Mouse (Mus musculus): ENCODE measurements at regions not wholly inside any gene's neighbourhood (a gene's known extent, or its start where the extent isn't known, plus 50 kb on each side); places are given as distances from the start of the nearest gene placed in this dataset.
"Not testable (repeated sequence)": the region's sequence is repeated elsewhere in the genome, so short reads cannot be mapped to it uniquely, and the experiment has no call there.

- Histone ChIP-seq H3K36me3 (ENCODE audit: control insufficient read depth, insufficient read depth, low read length) (no peaks in the 10 kb centered on the region), H3K27me3 (ENCODE audit: control insufficient read depth, insufficient read depth, low read length) (0 out of 2 replicates have a peak, but pooled peaks cover 3% of the 10 kb centered on the region), H3K9ac (ENCODE audit: low read depth, low read length) (peak overlapping the region; percentile 40; the same call in 1 of the 2 replicates), H3K9me3 (ENCODE audit: control insufficient read depth, low read length) (no peaks in the 10 kb centered on the region), H3K4me3 (ENCODE audit: low read length) (no peak overlapping the region; the same call in 1 of the 2 replicates), H3K4me2 (replicated peaks; ENCODE audit: low read depth, low read length) (peak overlapping the region; percentile 34; the same call in 1 of the 2 replicates), H3K4me1 (ENCODE audit: control insufficient read depth, insufficient read depth, low read length) (peaks cover 19% of the 10 kb centered on the region), H3K27ac (ENCODE audit: low read depth, low read length) (peak overlapping the region; percentile 65; the same call in 1 of the 2 replicates)
- peak; percentile 80 for ATAC-seq (ENCODE audit: low FRiP score, low TSS enrichment)
- WGBS = 20% methylated on average over 18 of the region's 18 CpGs
Observed at GRCm38 (mm10) chr8:26627191-26627891, 349.8 kb upstream of the Zfp703 start.

GRCm38 (mm10) chr8:26630544-26630943 lies 346.6 kb upstream of the Zfp703 start:
- Histone ChIP-seq H3K27me3 (ENCODE audit: control insufficient read depth, insufficient read depth, low read length) (0 out of 2 replicates have a peak, but pooled peaks cover 3% of the 10 kb centered on the region), H3K4me2 (replicated peaks; ENCODE audit: low read depth, low read length) (no peak overlapping the region), H3K4me1 (ENCODE audit: control insufficient read depth, insufficient read depth, low read length) (peaks cover 13% of the 10 kb centered on the region), H3K9ac (ENCODE audit: low read depth, low read length) (no peak overlapping the region), H3K27ac (ENCODE audit: low read depth, low read length) (no peak overlapping the region), H3K4me3 (ENCODE audit: low read length) (no peak overlapping the region), H3K9me3 (ENCODE audit: control insufficient read depth, low read length) (no peaks in the 10 kb centered on the region), H3K36me3 (ENCODE audit: control insufficient read depth, insufficient read depth, low read length) (no peaks in the 10 kb centered on the region)
- no peak for ATAC-seq (ENCODE audit: low FRiP score, low TSS enrichment)
- WGBS = 92% methylated on average over 2 of the region's 2 CpGs

DNA sequence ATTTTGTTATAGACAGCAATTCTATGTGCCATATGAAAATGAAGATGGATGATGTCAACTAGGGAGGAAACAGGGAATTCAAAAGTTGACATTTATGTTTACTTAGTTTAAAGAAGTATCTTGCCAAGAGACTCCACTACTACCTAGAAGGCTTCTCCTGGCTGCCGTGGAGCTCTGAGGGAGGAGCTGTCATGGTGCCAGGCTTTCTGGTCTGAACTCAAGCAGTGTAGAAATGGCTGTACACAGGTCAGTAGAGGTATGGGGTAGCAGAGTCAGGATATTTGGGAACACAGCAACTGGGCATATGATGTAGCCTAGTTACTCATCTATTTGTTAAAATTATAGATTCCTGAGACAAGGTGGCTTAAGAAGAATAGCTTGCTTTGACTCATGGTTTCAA lies 341.4 kb upstream of the Zfp703 start:
- ATAC-seq (ENCODE audit: low FRiP score, low TSS enrichment) = no peak
- WGBS = 56% methylated on average over 1 of the region's 1 CpGs
- no peaks in the 10 kb centered on the region for H3K36me3 ChIP-seq (ENCODE audit: control insufficient read depth, insufficient read depth, low read length)
- H3K9me3 ChIP-seq (ENCODE audit: control insufficient read depth, low read length) = no peaks in the 10 kb centered on the region
- H3K27ac ChIP-seq (ENCODE audit: low read depth, low read length) = no peak overlapping the region
- H3K27me3 ChIP-seq (ENCODE audit: control insufficient read depth, insufficient read depth, low read length) = no peaks in the 10 kb centered on the region
- H3K4me2 ChIP-seq (replicated peaks; ENCODE audit: low read depth, low read length) = no peak overlapping the region
- no peaks in the 10 kb centered on the region for H3K4me1 ChIP-seq (ENCODE audit: control insufficient read depth, insufficient read depth, low read length)
- no peak overlapping the region for H3K4me3 ChIP-seq (ENCODE audit: low read length)
- no peak overlapping the region for H3K9ac ChIP-seq (ENCODE audit: low read depth, low read length)

GRCm38 (mm10) chr8:26645375-26645774 lies 331.8 kb upstream of the Zfp703 start:
- not testable (repeated sequence) for H3K36me3 ChIP-seq (ENCODE audit: control insufficient read depth, insufficient read depth, low read length); H3K27me3 ChIP-seq (ENCODE audit: control insufficient read depth, insufficient read depth, low read length); H3K4me2 ChIP-seq (replicated peaks; ENCODE audit: low read depth, low read length); H3K9me3 ChIP-seq (ENCODE audit: control insufficient read depth, low read length); H3K4me3 ChIP-seq (ENCODE audit: low read length); H3K27ac ChIP-seq (ENCODE audit: low read depth, low read length); H3K9ac ChIP-seq (ENCODE audit: low read depth, low read length); ATAC-seq (ENCODE audit: low FRiP score, low TSS enrichment); H3K4me1 ChIP-seq (ENCODE audit: control insufficient read depth, insufficient read depth, low read length)
- WGBS = 65% methylated on average over 7 of the region's 7 CpGs

DNA sequence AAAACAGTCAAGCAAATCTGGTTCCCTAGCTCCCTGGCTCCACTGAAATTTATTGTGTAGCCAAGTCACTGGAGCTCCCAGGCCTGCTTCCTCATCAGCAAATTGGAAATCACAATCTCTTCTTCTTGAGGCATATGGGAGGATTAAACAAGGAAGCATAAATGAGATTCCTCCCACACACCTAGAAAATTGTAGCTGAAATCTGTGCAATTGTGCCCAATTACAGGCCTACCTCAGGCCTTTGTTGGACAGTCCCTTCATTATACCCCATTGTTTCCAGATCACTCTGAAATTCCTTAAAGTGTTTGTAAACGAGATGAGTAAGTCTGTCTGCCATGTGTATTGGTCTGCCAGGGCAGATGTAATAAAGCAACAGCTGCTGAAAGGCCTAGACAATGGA lies 326.8 kb upstream of the Zfp703 start:
- no peak overlapping the region for H3K4me2 ChIP-seq (replicated peaks; ENCODE audit: low read depth, low read length)
- no peaks in the 10 kb centered on the region for H3K36me3 ChIP-seq (ENCODE audit: control insufficient read depth, insufficient read depth, low read length)
- 24% methylated on average over 1 of the region's 1 CpGs for WGBS
- no peak overlapping the region for H3K4me3 ChIP-seq (ENCODE audit: low read length)
- H3K9me3 ChIP-seq (ENCODE audit: control insufficient read depth, low read length) = no peaks in the 10 kb centered on the region
- peak overlapping the region; percentile 17; the same call in 1 of the 2 replicates for H3K27ac ChIP-seq (ENCODE audit: low read depth, low read length)
- no peak for ATAC-seq (ENCODE audit: low FRiP score, low TSS enrichment)
- H3K9ac ChIP-seq (ENCODE audit: low read depth, low read length) = no peak overlapping the region
- peaks cover 10% of the 10 kb centered on the region for H3K27me3 ChIP-seq (ENCODE audit: control insufficient read depth, insufficient read depth, low read length)
- H3K4me1 ChIP-seq (ENCODE audit: control insufficient read depth, insufficient read depth, low read length) = peaks cover 12% of the 10 kb centered on the region; the same call in 1 of the 2 replicates

- ATAC-seq (ENCODE audit: low FRiP score, low TSS enrichment) = peak; percentile 68
- H3K27ac ChIP-seq (ENCODE audit: low read depth, low read length) = no peak overlapping the region
- WGBS = 2% methylated on average over 8 of the region's 8 CpGs
Observed at GRCm38 (mm10) chr8:26655897-26656296, 321.2 kb upstream of the Zfp703 start.

GRCm38 (mm10) chr8:26656310-26657075 lies 320.6 kb upstream of the Zfp703 start:
- ATAC-seq (ENCODE audit: low FRiP score, low TSS enrichment) = no peak
- no peak overlapping the region for H3K4me2 ChIP-seq (replicated peaks; ENCODE audit: low read depth, low read length)
- H3K9ac ChIP-seq (ENCODE audit: low read depth, low read length) = no peak overlapping the region
- no peaks in the 10 kb centered on the region for H3K36me3 ChIP-seq (ENCODE audit: control insufficient read depth, insufficient read depth, low read length)
- H3K9me3 ChIP-seq (ENCODE audit: control insufficient read depth, low read length) = no peaks in the 10 kb centered on the region
- H3K4me3 ChIP-seq (ENCODE audit: low read length) = no peak overlapping the region
- H3K27me3 ChIP-seq (ENCODE audit: control insufficient read depth, insufficient read depth, low read length) = peaks cover 10% of the 10 kb centered on the region
- 25% methylated on average over 13 of the region's 13 CpGs for WGBS
- no peak overlapping the region for H3K27ac ChIP-seq (ENCODE audit: low read depth, low read length)
- H3K4me1 ChIP-seq (ENCODE audit: control insufficient read depth, insufficient read depth, low read length) = peaks cover 13% of the 10 kb centered on the region

More at GRCm38 (mm10) chr8:26655897-26656296, 321.2 kb upstream of the Zfp703 start:
- Histone ChIP-seq H3K4me1 (ENCODE audit: control insufficient read depth, insufficient read depth, low read length) (peaks cover 13% of the 10 kb centered on the region), H3K4me3 (ENCODE audit: low read length) (no peak overlapping the region), H3K4me2 (replicated peaks; ENCODE audit: low read depth, low read length) (no peak overlapping the region), H3K9ac (ENCODE audit: low read depth, low read length) (no peak overlapping the region), H3K27me3 (ENCODE audit: control insufficient read depth, insufficient read depth, low read length) (peaks cover 10% of the 10 kb centered on the region), H3K36me3 (ENCODE audit: control insufficient read depth, insufficient read depth, low read length) (no peaks in the 10 kb centered on the region), H3K9me3 (ENCODE audit: control insufficient read depth, low read length) (no peaks in the 10 kb centered on the region)

DNA sequence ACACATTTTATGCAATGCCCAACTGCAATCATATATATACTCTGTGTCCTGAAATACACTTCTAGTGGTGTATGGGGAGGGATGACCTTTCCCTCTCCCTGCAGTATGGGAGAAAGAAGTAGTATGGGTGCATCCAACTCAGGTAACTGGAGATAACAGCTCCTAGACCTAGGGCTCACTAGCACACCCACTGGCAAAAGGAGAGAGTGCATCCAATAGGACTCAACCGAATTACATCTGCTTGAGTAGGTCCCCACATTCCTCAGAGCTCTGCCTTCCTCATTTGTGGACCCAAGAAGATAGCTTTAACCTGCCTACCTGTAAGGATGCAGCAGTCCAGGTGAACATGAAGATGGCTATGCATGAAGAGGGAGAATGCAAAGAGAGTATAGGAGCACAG lies 317.7 kb upstream of the Zfp703 start:
- Histone ChIP-seq H3K9ac (ENCODE audit: low read depth, low read length) (no peak overlapping the region), H3K9me3 (ENCODE audit: control insufficient read depth, low read length) (no peaks in the 10 kb centered on the region), H3K27me3 (ENCODE audit: control insufficient read depth, insufficient read depth, low read length) (peaks cover 5% of the 10 kb centered on the region; the same call in 1 of the 2 replicates), H3K36me3 (ENCODE audit: control insufficient read depth, insufficient read depth, low read length) (no peaks in the 10 kb centered on the region), H3K4me2 (replicated peaks; ENCODE audit: low read depth, low read length) (no peak overlapping the region), H3K27ac (ENCODE audit: low read depth, low read length) (no peak overlapping the region), H3K4me1 (ENCODE audit: control insufficient read depth, insufficient read depth, low read length) (peaks cover 13% of the 10 kb centered on the region), H3K4me3 (ENCODE audit: low read length) (no peak overlapping the region)
- 50% methylated on average over 1 of the region's 1 CpGs for WGBS
- no peak for ATAC-seq (ENCODE audit: low FRiP score, low TSS enrichment)

DNA sequence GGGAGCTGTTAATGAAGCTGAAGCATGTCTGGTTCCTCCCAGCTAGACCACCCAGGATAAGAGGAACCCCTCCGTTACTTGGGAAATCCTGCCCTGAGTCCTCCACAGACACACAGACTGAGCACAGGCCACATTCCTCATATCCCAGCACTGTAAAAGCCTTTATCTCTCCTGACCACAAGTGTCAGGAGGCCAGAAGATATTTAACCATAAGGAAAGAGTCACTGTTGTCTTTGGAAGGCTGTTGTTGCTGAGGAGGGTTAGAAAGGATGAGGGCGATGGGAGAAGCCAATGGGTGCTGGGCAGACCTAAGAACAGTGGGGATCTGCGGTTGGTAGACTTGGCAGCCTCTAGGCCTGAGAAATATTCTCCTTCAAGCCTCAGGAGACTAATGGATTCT lies 307.6 kb upstream of the Zfp703 start:
- 78% methylated on average over 3 of the region's 3 CpGs for WGBS
- Histone ChIP-seq H3K9ac (ENCODE audit: low read depth, low read length) (no peak overlapping the region), H3K4me2 (replicated peaks; ENCODE audit: low read depth, low read length) (no peak overlapping the region), H3K36me3 (ENCODE audit: control insufficient read depth, insufficient read depth, low read length) (no peaks in the 10 kb centered on the region), H3K4me1 (ENCODE audit: control insufficient read depth, insufficient read depth, low read length) (peaks cover 13% of the 10 kb centered on the region; the same call in 1 of the 2 replicates), H3K4me3 (ENCODE audit: low read length) (no peak overlapping the region), H3K9me3 (ENCODE audit: control insufficient read depth, low read length) (no peaks in the 10 kb centered on the region), H3K27ac (ENCODE audit: low read depth, low read length) (no peak overlapping the region), H3K27me3 (ENCODE audit: control insufficient read depth, insufficient read depth, low read length) (no peaks in the 10 kb centered on the region)
- no peak for ATAC-seq (ENCODE audit: low FRiP score, low TSS enrichment)
